Mouse (Mus musculus) liver, postnatal 0 days (tissue): Measurements from ENCODE around the gene Slc39a2.

Experiments used
- CTCF ChIP-seq: sonication (generic); IDR thresholded peaks from 2 replicates; pipeline ENCODE4 v1.5.1; 2016; ENCODE audit warnings: antibody characterized with exemption, low read depth
- EP300 ChIP-seq: IDR thresholded peaks from 2 replicates; pipeline ENCODE4 v1.6.1; 2016; ENCODE audit warnings: antibody characterized with exemption, low read depth, mild to moderate bottlenecking

DNA sequence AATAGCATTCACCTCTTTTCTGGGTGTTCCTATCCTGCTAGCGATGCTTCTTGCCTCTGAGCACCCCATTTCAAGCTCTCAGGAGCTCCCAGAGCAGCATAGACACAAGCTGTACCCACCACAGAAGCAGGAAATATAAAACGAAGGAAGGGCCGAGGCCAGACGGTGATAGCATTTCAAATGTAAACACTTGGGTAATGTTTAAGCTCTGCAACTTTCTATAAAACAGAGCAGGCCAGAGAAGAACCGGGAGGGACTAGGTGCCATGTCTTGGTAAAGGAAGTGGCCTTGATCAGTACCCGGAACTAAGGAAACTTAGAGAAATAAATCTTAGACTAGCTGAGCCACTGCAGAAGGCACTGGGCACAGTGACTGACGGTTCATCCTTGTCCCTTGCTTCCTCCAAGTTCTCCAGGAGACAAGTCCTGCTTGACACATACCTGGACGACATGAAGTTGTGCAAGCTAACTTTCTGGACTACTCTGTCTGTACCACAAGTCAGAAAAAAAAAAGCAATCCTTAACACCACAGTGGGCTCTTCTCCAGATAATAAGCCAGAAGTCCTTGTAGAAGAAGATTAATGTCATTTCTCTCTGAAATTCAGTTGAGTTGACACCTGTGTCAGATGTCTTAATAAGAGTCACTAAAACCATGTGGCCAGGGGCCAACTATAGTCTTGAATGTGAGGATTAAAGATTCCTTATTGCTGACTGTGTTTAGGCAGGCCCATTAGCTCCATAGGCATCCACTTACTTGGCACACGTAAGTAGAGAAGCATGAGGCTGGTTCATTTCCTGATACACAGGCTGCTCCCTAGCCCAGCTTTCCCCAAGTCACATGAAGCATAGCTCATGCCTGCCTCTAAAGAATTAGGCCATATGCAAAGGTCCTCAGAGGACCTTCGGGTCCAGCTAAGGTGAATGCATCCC, 39.7 kb downstream of the Slc39a2 start:
- TF ChIP-seq EP300 (no peak), CTCF (no peak)
